Mouse (Mus musculus): ENCODE measurements around the gene Ncs1.

GRCm38 (mm10) chr2:31318162-31318561 lies 72.5 kb downstream of the Ncs1 start:
- TF ChIP-seq POLR2A (IDR thresholded peaks at IDR 0.05; ENCODE audit: insufficient read depth, low read depth, low read length) (no peak), CTCF (IDR thresholded peaks at IDR 0.05; ENCODE audit: insufficient read depth, low read depth, low read length) (no peak)
